Mouse (Mus musculus) liver, embryonic 14.5 days (tissue): ENCODE data around the gene Chrnb1.

Experiments used
- CTCF ChIP-seq: IDR thresholded peaks from 2 replicates; pipeline ENCODE4 v1.5.1; 2016; ENCODE audit warnings: antibody characterized with exemption, low read depth, control low read depth
- EP300 ChIP-seq: IDR thresholded peaks from 2 replicates; pipeline ENCODE4 v1.6.1; 2016; ENCODE audit warnings: antibody characterized with exemption, low read depth

- TF ChIP-seq EP300 (no peak), CTCF (no peak)
Observed at GRCm38 (mm10) chr11:69778258-69778982, 17.3 kb downstream of the Chrnb1 start.
